Mouse (Mus musculus) common myeloid progenitor, adult 5-6 weeks (primary cell): Measurements from ENCODE around the gene Tmco4. TPM values are rescaled to one million over a fixed set of nuclear protein-coding genes. Genes with fewer than 3 reads are reported as not detected.

ENCODE experiments used
- ATAC-seq: replicated peaks from 2 replicates; pipeline ENCODE4 v1.8.0; 2016; ENCODE audit warnings: low read depth, mild to moderate bottlenecking, moderate TSS enrichment, inconsistent platforms; ENCODE audit not compliant: poor library complexity, severe bottlenecking
- total RNA-seq: library from RNA; stranded (forward); fragments of 200-1000, 187-1606 nt; gene quantifications from 2 replicates; pipeline ENCODE4 v1.2.3, GENCODE M21; 2017

Gene Tmco4
- total RNA-seq, 1 experiment from 2014 or later: 16.4 TPM

- ATAC-seq: no peak
Measured at GRCm38 (mm10) chr4:139086984-139087383, 114.3 kb downstream of the Tmco4 start.

DNA sequence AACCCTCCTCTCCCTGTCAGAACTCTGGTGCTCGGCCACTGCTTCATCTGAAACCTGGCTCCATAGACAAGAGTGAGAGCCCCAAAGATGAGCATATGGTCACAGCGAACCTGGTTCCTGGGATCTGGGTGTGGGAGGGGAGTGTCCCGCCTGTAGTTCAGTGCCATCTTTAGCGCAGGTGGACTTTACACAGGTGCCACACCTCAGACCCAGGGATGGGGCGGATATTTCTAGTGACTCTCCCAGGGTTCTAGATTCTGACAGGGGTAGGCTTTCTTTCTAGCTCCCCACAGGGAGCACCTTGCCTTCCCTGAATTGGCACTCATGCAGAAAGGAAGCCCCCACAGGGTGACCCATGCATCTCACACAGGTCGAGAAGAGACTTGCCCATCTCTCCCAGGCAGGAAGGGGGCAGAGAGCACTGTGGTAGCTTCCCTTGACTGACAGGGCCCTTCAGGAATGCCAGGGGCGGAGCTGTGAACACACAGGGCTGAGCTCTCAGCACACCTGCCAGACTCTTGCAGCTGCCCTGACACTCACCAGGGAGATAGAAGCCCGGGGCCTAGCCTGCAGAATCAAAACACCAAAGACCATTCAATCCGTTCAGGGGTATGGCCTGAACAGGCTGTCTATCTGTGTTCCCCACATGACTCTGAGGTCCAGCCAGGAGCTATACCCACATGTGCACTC, 116.4 kb downstream of the Tmco4 start:
- ATAC-seq: no peak

GRCm38 (mm10) chr4:139090303-139090940, 117.7 kb downstream of the Tmco4 start:
- no peak for ATAC-seq

- ATAC-seq: no peak
Measured at GRCm38 (mm10) chr4:139091066-139091465, 118.4 kb downstream of the Tmco4 start.

DNA sequence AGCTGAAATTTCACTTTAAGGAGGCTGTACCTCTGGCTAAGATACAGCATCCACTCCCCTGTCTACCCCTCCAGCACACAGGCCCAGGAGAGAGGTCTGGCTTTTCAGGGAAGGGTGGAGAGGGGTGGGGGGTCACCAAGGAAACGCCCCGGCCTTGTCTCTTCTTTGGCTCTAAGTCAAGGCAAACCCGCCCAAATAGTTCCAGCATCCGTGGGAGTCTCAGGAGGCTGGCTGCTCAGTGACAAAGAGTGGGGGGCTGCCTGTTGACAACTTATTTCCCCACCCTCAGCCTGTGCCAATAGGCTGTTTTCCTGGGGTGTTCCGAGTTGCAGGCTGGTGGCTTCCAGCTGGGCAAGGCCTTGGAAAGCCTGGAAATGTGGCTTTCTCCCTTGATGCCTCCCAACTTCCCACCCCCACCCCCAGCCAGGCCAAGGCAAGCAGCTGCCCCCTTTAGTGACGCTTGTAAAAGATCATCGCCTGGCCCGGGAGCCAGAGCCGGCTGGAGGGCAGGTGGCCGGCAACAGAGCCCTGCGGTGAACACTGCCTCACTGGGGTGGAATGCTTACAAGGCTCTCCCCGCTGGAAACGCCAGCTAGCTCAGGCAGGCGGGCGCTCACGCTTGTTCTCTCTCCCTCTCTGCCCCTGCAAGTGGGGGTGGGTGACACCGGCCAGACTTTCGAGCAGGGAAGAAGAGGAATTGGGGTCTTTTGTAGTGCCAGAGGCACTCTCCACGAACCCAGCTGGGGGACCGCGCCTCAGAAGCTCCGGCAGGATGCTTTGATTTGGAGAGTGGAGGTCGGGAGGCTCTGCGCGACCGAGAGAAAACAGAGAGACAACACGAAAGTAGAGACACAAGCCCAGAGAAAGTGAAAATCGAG, 119.0 kb downstream of the Tmco4 start:
- ATAC-seq: 0 out of 2 replicates have a peak, but pooled peaks have one; percentile 30

- ATAC-seq: no peak
Measured at GRCm38 (mm10) chr4:139092356-139093195, 119.9 kb downstream of the Tmco4 start, which contains the start of gene Nbl1. Nbl1 (minus strand) TSS chr4:139092993.

DNA sequence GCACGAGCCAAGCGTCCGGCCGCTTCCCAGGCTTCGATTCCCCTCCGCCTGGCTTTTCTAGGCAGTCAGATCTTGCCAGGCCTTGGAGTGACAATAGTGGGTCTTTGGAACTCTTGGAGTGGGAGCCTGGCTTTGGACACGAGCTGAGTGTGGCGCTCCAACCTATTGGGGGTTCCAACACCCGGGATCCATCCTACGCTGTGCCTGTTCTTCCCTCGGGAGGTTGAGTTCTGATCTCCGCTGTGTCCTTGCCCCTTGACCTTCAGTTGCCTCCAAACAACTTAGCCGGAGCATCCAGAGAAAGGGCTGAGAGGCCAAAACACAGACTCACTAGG, 120.5 kb downstream of the Tmco4 start:
- ATAC-seq: no peak

GRCm38 (mm10) chr4:139095406-139095805, 122.7 kb downstream of the Tmco4 start:
- ATAC-seq: no peak

DNA sequence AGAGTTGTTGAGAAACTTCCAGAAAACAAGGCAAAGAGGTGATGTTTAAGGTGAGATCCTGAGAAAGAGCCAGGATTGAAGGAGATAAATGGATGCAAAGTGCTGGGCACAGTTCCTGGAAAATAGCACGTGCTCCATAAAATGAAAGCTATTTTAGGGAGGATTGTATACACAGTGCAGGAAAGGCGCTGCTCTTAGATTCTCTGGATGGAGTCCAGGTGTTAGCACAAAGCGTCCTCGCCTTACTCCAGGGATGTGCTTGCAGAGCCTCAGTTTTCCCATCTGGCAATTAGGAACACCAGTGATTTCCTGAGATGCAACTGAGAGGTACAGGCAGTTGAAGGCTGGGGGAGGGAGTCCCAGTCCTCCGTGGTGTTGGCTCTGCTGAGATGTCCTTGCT, 123.5 kb downstream of the Tmco4 start:
- ATAC-seq: no peak

DNA sequence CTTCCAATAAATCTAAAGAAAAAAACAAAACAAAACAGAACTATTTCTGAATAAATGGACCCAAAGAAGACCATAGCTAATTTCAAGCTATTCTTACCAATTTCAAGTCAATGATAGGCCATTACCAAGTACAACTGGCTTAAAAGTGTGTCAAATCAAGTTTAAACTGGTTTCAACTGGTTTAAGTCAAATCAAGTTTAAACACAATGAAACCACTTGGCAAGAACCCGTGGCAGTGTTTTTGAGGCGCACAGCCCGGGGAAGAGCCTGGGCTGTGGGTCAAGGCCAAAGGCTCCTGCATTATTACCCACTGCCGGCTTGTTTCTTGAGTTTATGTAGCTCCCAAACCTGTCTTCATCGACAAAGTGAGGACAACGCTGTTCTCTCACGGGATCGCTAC, 127.6 kb downstream of the Tmco4 start:
- no peak for ATAC-seq

GRCm38 (mm10) chr4:139101546-139101945, 128.9 kb downstream of the Tmco4 start:
- no peak for ATAC-seq

DNA sequence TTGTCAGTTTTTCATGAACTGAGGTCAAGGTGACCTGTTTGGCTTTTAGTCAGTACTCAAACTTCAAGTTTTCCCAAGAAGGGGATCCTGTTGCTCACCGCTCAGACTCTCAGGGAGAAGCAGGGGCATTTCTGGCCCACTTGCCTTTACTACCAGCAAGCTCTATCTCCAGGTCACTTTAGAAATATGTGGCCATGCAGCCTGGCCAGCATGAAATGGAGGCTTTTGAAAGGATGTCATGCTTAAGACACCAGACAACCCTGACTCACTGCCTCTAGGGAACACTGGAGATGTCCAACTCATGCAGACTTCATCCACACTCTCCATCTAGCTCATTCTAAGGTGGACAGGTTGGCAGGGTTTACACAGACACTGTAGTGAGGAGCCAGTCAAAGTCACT, 132.8 kb downstream of the Tmco4 start:
- no peak for ATAC-seq

Other genes with a start within 250 kb of the Tmco4 start
- gene Pla2g2c, start 248.1 kb upstream of the Tmco4 start, total RNA-seq: not detected in 2 replicates
- gene Ubxn10, start 235.7 kb upstream of the Tmco4 start, total RNA-seq: not detected in 2 replicates
- gene Pla2g2f, start 215.3 kb upstream of the Tmco4 start, total RNA-seq: not detected in 2 replicates
- not detected in 2 replicates for gene Pla2g2d, start 197.2 kb upstream of the Tmco4 start, total RNA-seq
- not detected in 2 replicates for gene Pla2g5, start 109.4 kb upstream of the Tmco4 start, total RNA-seq
- not detected in 2 replicates for gene Gm13030, start 98.9 kb upstream of the Tmco4 start, total RNA-seq
- gene Pla2g2e, start 94.9 kb upstream of the Tmco4 start, total RNA-seq: not detected in 2 replicates
- gene Otud3, start 58.9 kb upstream of the Tmco4 start, total RNA-seq: 1.4 and 5.6 TPM in 2 replicates
- not detected in 2 replicates for gene Rnf186, start 5.8 kb upstream of the Tmco4 start, total RNA-seq
- not detected in 2 replicates for gene Htr6, start 102.7 kb downstream of the Tmco4 start, total RNA-seq
- 1.2 TPM in 1 of 2 replicates, not detected in the other for gene Nbl1, start 120.1 kb downstream of the Tmco4 start, total RNA-seq
- gene Minos1, start 158.2 kb downstream of the Tmco4 start, total RNA-seq: 118 and 161 TPM in 2 replicates
- gene Capzb, start 220.0 kb downstream of the Tmco4 start, total RNA-seq: 126 and 137 TPM in 2 replicates